Mouse (Mus musculus) fibroblast of lung, adult 2 months (primary cell): ENCODE results near the gene Gypa.

Source experiments
- DNase-seq: peaks from one replicate; pipeline ENCODE4 v3.0.0-alpha.2; 2011; ENCODE audit warnings: low read depth

Gene Gypa

GRCm38 (mm10) chr8:80550436-80550835, 56.9 kb downstream of the Gypa start:
- peak; percentile 27 for DNase-seq

DNA sequence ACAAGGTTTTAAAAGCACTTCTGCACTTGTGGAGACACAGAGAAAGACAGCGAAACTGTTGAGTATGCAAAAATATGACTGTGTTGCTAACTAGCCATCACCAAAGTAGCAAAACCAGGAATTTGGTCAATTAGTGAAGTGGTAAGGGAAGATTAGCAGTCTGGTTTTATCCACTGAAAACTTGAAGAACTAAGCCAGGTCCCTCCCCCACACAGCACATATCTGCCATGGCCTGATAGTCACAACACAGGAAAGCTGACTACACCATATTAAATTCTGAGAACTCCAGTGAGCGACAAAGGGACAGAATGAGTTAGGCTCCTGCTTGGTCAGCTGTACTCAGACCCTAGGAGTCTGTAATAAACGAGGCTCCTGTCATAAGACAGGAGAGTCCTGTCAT, 57.7 kb downstream of the Gypa start:
- no peak for DNase-seq

GRCm38 (mm10) chr8:80554991-80555390, 61.4 kb downstream of the Gypa start:
- DNase-seq = no peak
